Mouse (Mus musculus) myocyte (in vitro differentiated cells): ENCODE data around the gene Akip1. TPM values are rescaled to one million over a fixed set of nuclear protein-coding genes. Genes with fewer than 3 reads are reported as not detected.

ENCODE experiments used
- H3K27me3 ChIP-seq: one replicate; pipeline ENCODE4 v1.6.1; 2011; ENCODE audit not compliant: control insufficient read depth, insufficient read depth, insufficient read length
- H3K36me3 ChIP-seq: one replicate; pipeline ENCODE4 v1.6.1; 2011; ENCODE audit not compliant: control insufficient read depth, insufficient read depth
- H3K4me2 ChIP-seq: one replicate; pipeline ENCODE4 v1.6.1; 2011; ENCODE audit warnings: low read depth, control low read depth
- H3K4me3 ChIP-seq: one replicate; pipeline ENCODE4 v1.5.1; 2011; ENCODE audit warnings: mild to moderate bottlenecking, control low read depth, moderate library complexity
- H3K79me2 ChIP-seq: one replicate; pipeline ENCODE4 v1.6.1; 2011; ENCODE audit not compliant: control insufficient read depth, insufficient read depth
- H3ac ChIP-seq: one replicate; pipeline ENCODE4 v1.6.1; 2011; ENCODE audit not compliant: control insufficient read depth, insufficient read length
- CEBPB ChIP-seq: IDR thresholded peaks from 2 replicates; pipeline ENCODE4 v1.6.1; 2011; ENCODE audit warnings: mild to moderate bottlenecking, moderate library complexity; ENCODE audit not compliant: poor library complexity, insufficient read depth, severe bottlenecking
- E2F4 ChIP-seq: IDR thresholded peaks from one replicate; pipeline ENCODE4 v1.6.1; 2011; ENCODE audit warnings: mild to moderate bottlenecking, control low read depth, moderate library complexity; ENCODE audit not compliant: insufficient read depth
- MAX ChIP-seq: IDR thresholded peaks from one replicate; pipeline ENCODE4 v1.6.1; 2011; ENCODE audit warnings: low read depth, mild to moderate bottlenecking, control low read depth
- MYOD1 ChIP-seq, 3 experiments: IDR thresholded peaks; one replicate each; pipeline ENCODE4 v1.6.1; 2011; ENCODE audit warnings: control low read depth in 2 of 3, low read depth in 2 of 3, mild to moderate bottlenecking in 2 of 3, moderate library complexity in 1 of 3; ENCODE audit not compliant: insufficient read length in 2 of 3, control insufficient read depth in 1 of 3
- MYOG ChIP-seq, 3 experiments: IDR thresholded peaks; one replicate each; pipeline ENCODE4 v1.6.1; 2011; ENCODE audit warnings: control low read depth in 2 of 3, low read depth in 2 of 3, mild to moderate bottlenecking in 2 of 3; ENCODE audit not compliant: insufficient read length in 2 of 3, control insufficient read depth in 1 of 3, insufficient read depth in 1 of 3
- POLR2A ChIP-seq: IDR thresholded peaks from one replicate; pipeline ENCODE4 v1.6.1; 2011; ENCODE audit warnings: low read depth, mild to moderate bottlenecking, control low read depth, moderate library complexity; ENCODE audit not compliant: insufficient read length
- POLR2AphosphoS2 ChIP-seq: IDR thresholded peaks from one replicate; pipeline ENCODE4 v1.6.1; 2011; ENCODE audit warnings: low read depth, control low read depth; ENCODE audit not compliant: insufficient read length
- REST ChIP-seq: IDR thresholded peaks from one replicate; pipeline ENCODE4 v1.6.1; 2011; ENCODE audit warnings: mild to moderate bottlenecking, control low read depth, moderate library complexity; ENCODE audit not compliant: insufficient read depth, insufficient read length
- SRF ChIP-seq: IDR thresholded peaks from one replicate; pipeline ENCODE4 v1.6.1; 2011; ENCODE audit warnings: low read depth; ENCODE audit not compliant: control insufficient read depth, insufficient read length
- TCF12 ChIP-seq: IDR thresholded peaks from one replicate; pipeline ENCODE4 v1.6.1; 2011; ENCODE audit warnings: mild to moderate bottlenecking, control low read depth; ENCODE audit not compliant: poor library complexity, insufficient read depth, severe bottlenecking
- TCF3 ChIP-seq: IDR thresholded peaks from one replicate; pipeline ENCODE4 v1.6.1; 2011; ENCODE audit warnings: low read depth, control low read depth; ENCODE audit not compliant: insufficient read length
- USF1 ChIP-seq: IDR thresholded peaks from one replicate; pipeline ENCODE4 v1.6.1; 2011; ENCODE audit warnings: low read depth, mild to moderate bottlenecking, control low read depth, moderate library complexity
- polyA plus RNA-seq: library from polyadenylated mRNA; unstranded; fragments of >200 nt; fragmentation: generic; extraction: Trizol; gene quantifications from one replicate; pipeline ENCODE4 v1.2.1, GENCODE M21; 2012; ENCODE audit warnings: missing spikeins

Gene Akip1
- polyA plus RNA-seq, 1 experiment: 17.8 TPM

- peaks cover 56% of the 10 kb centered on the region for H3K36me3 ChIP-seq
- H3K27me3 ChIP-seq: no peaks in the 10 kb centered on the region
- H3ac ChIP-seq: no peak overlapping the region
- H3K4me2 ChIP-seq: no peak overlapping the region
- TF ChIP-seq REST: no peak
- TF ChIP-seq MAX: no peak
- no peak for TF ChIP-seq USF1
- no peak overlapping the region for H3K4me3 ChIP-seq
- H3K79me2 ChIP-seq: no peaks in the 10 kb centered on the region
Measured at GRCm38 (mm10) chr7:109741703-109742102, 38.2 kb downstream of the Akip1 start.

- Histone ChIP-seq H3K27me3 (no peaks in the 10 kb centered on the region), H3K4me3 (no peak overlapping the region), H3K4me2 (no peak overlapping the region), H3ac (no peak overlapping the region), H3K79me2 (peaks cover 11% of the 10 kb centered on the region), H3K36me3 (peaks cover 17% of the 10 kb centered on the region)
- TF ChIP-seq POLR2A: no peak
- no peak for TF ChIP-seq MAX
- TF ChIP-seq TCF12: no peak
- TF ChIP-seq USF1: no peak
- no peak for TF ChIP-seq SRF
- no peak for TF ChIP-seq MYOG (IDR thresholded peaks at IDR 0.05; ENCODE audit: control insufficient read depth in 1 of 3, insufficient read depth in 1 of 3, insufficient read length in 2 of 3, low read depth in 2 of 3)
- TF ChIP-seq POLR2AphosphoS2: no peak
- TF ChIP-seq CEBPB: no peak
- TF ChIP-seq E2F4: no peak
- TF ChIP-seq REST: no peak
- TF ChIP-seq TCF3: no peak
- TF ChIP-seq MYOD1 (IDR thresholded peaks at IDR 0.05; ENCODE audit: control insufficient read depth in 1 of 3, insufficient read length in 2 of 3, low read depth in 2 of 3): no peak
Measured at GRCm38 (mm10) chr7:109747747-109748146, 44.3 kb downstream of the Akip1 start.

- H3K27me3 ChIP-seq: no peaks in the 10 kb centered on the region
Measured at GRCm38 (mm10) chr7:109751427-109752007, 48.0 kb downstream of the Akip1 start.

GRCm38 (mm10) chr7:109752008-109752925, 48.8 kb downstream of the Akip1 start, which contains the start of gene Tmem9b:
TSS of gene Tmem9b (minus strand) at chr7:109752875.
- Histone ChIP-seq H3K36me3 (no peaks in the 10 kb centered on the region), H3ac (peak within 1 kb of the TSS; percentile 83), H3K4me2 (peak within 1 kb of the TSS; percentile 94), H3K4me3 (peak within 1 kb of the TSS; percentile 90), H3K27me3 (no peaks in the 10 kb centered on the region), H3K79me2 (peaks cover 11% of the 10 kb centered on the region)
- no peak for TF ChIP-seq MAX
- TF ChIP-seq POLR2AphosphoS2: no peak
- no peak for TF ChIP-seq TCF12
- TF ChIP-seq MYOG (IDR thresholded peaks at IDR 0.05; ENCODE audit: control insufficient read depth in 1 of 3, insufficient read depth in 1 of 3, insufficient read length in 2 of 3, low read depth in 2 of 3): peak in 2 of 3 experiments; percentile 32 to 38
- TF ChIP-seq MYOD1 (IDR thresholded peaks at IDR 0.05; ENCODE audit: control insufficient read depth in 1 of 3, insufficient read length in 2 of 3, low read depth in 2 of 3): peak in 2 of 3 experiments; percentile 12 to 56
- peak; percentile 69 for TF ChIP-seq POLR2A

More at GRCm38 (mm10) chr7:109751427-109752007, 48.0 kb downstream of the Akip1 start:
- Histone ChIP-seq H3ac (peak overlapping the region; percentile 83), H3K79me2 (peaks cover 11% of the 10 kb centered on the region), H3K4me2 (peak overlapping the region; percentile 74), H3K36me3 (no peaks in the 10 kb centered on the region), H3K4me3 (peak overlapping the region; percentile 90)
- TF ChIP-seq POLR2A (no peak), SRF (no peak), POLR2AphosphoS2 (no peak), MAX (no peak), MYOG (IDR thresholded peaks at IDR 0.05; ENCODE audit: control insufficient read depth in 1 of 3, insufficient read depth in 1 of 3, insufficient read length in 2 of 3, low read depth in 2 of 3) (no peak), CEBPB (no peak), TCF12 (no peak), TCF3 (no peak), E2F4 (no peak), REST (no peak), USF1 (no peak), MYOD1 (IDR thresholded peaks at IDR 0.05; ENCODE audit: control insufficient read depth in 1 of 3, insufficient read length in 2 of 3, low read depth in 2 of 3) (no peak)

GRCm38 (mm10) chr7:109754034-109754433, 50.5 kb downstream of the Akip1 start:
- Histone ChIP-seq H3K4me3 (no peak overlapping the region), H3ac (no peak overlapping the region), H3K4me2 (no peak overlapping the region), H3K79me2 (peaks cover 11% of the 10 kb centered on the region), H3K27me3 (no peaks in the 10 kb centered on the region), H3K36me3 (no peaks in the 10 kb centered on the region)
- TF ChIP-seq USF1 (no peak), MYOG (IDR thresholded peaks at IDR 0.05; ENCODE audit: control insufficient read depth in 1 of 3, insufficient read depth in 1 of 3, insufficient read length in 2 of 3, low read depth in 2 of 3) (no peak), TCF3 (no peak), POLR2A (no peak), SRF (no peak)
